Mouse (Mus musculus) intestine, embryonic 16.5 days (tissue): ENCODE data around the gene Pcnx4. TPM values are rescaled to one million over a fixed set of nuclear protein-coding genes. Genes with fewer than 3 reads are reported as not detected.

Experiments used
- polyA plus RNA-seq: library from polyadenylated mRNA; unstranded; fragments of >200 nt; fragmentation: Nextera tagmentation; extraction: Ambion mirVana; gene quantifications from 2 replicates; pipeline ENCODE4 v1.2.1, GENCODE M21; 2015

Gene Pcnx4
- polyA plus RNA-seq, 1 experiment from 2014 or later = 6.8 TPM

Other genes starting within 250 kb of the Pcnx4 start
- gene Rtn1, start 127.3 kb upstream of the Pcnx4 start, polyA plus RNA-seq = 65.6 and 69.3 TPM in 2 replicates
- gene Lrrc9, start 94.5 kb upstream of the Pcnx4 start, polyA plus RNA-seq = 0.13 TPM in 2 replicates
- not detected in 2 replicates for gene Gm4756, start 113.3 kb downstream of the Pcnx4 start, polyA plus RNA-seq
- 55.8 and 58.0 TPM in 2 replicates for gene Dhrs7, start 128.5 kb downstream of the Pcnx4 start, polyA plus RNA-seq
- 20.0 and 21.2 TPM in 2 replicates for gene Ppm1a, start 221.1 kb downstream of the Pcnx4 start, polyA plus RNA-seq